Mouse (Mus musculus) left cerebral cortex, adult 18-20 months (tissue): ENCODE measurements around the gene Copg2. TPM values are rescaled to one million over a fixed set of nuclear protein-coding genes. Genes with fewer than 3 reads are reported as not detected.
"Not testable (repeated sequence)": the region's sequence is repeated elsewhere in the genome, so short reads cannot be mapped to it uniquely, and the experiment has no call there.

Source experiments
- DNase-seq, 2 experiments: peaks; one replicate each; pipeline ENCODE4 v3.0.0; 2021 to 2022; ENCODE audit warnings: low spot score in 2 of 2, mixed read lengths in 1 of 2
- total RNA-seq, 2 experiments: library from RNA; stranded (reverse); gene quantifications; 2 replicates each; pipeline ENCODE4 v1.2.3; 2021

The Copg2 gene
- total RNA-seq, 2 experiments from 2014 or later = 73.9 to 81.6 TPM

DNA sequence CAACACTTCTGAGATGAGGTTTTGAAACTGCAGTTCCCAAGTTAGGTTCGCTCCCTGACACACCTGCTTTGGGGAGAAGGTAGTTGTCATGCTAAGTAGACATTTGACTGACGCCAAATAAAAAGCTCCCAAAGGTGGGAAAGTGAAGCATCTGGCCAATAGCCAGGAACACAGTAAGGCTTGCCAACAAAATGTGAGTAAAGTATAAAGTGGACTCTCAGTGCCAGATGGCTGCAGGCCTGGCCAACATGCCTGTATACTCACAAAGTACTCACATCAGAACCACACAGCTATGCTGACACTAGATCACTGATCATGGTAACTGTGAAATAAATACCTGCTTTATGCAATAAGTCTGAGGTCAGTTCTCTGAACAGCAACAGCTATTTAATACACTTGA, 46.8 kb downstream of the Copg2 start:
- no peak for DNase-seq

DNA sequence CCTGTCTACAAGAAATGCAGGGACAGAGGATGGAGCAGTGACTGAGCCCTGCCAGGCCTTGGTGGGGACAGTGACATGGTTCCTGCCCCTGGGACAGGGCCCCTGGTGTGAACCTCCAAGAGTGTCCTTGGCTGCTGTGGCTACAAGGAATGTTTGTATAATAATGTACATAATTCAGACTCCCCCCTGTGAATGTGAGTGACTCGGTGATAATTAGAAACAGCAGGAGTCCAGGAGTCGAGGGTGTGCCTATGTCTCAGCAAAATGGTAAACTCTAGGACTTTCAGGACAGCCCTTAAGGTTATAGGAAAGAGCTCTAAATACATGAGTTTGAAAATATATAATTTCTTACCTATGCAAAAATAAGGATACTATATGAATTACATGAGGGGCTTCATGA, 64.4 kb downstream of the Copg2 start:
- DNase-seq = no peak

DNA sequence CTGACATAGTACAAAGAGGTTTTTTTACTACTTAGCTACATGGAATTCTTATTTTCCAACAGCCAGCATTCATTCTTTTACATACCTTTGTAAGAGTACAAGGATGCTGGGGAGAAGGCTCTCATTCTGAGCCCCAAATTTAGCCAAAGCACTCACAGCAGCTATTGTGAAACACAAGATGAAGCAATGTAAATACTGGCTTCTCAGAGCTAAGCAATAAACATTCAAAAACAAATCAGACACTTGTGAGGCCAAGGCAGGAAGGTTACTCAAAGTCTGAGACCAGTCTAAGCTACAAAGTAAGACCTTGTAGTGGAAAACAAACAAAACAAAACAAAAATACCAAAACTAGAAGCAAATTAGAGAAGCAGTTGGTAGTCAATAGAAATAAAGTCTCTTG, 83.0 kb downstream of the Copg2 start:
- DNase-seq = no peak

DNA sequence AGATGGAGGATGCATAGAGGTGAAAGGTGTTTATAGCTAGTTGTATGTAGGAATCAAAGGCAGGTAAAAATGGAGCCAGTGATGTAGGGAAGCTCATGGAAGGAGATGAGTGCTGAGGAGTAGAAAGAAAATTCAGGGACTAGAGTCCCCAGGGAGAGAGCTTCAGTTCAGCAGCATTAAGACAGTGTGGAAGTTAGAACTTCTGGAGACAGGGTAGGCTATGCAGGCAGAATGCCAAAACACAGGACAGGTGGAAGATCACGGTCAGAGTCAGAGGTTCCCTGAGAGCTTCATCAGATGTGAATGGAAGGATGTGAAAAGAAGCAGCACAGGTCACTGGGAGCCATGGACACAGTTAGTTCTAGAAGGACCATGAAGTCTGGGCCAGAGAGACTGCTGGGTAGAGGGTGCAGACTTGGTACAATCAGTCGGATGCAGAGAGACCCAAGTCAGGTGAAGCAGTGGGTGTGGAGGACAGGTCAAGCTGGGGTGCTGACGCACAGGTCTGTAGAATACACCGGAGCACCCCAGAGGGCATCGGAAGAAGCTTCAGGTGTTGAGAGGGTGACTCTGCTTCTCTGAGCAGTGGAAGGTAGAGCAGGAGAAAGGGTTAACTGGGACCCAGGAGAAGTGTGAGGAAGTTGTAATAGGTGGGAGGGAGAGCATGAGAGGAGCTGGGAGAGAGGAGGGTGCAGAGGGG, 91.4 kb downstream of the Copg2 start:
- DNase-seq = peak in 1 of 2 experiments; percentile 16

DNA sequence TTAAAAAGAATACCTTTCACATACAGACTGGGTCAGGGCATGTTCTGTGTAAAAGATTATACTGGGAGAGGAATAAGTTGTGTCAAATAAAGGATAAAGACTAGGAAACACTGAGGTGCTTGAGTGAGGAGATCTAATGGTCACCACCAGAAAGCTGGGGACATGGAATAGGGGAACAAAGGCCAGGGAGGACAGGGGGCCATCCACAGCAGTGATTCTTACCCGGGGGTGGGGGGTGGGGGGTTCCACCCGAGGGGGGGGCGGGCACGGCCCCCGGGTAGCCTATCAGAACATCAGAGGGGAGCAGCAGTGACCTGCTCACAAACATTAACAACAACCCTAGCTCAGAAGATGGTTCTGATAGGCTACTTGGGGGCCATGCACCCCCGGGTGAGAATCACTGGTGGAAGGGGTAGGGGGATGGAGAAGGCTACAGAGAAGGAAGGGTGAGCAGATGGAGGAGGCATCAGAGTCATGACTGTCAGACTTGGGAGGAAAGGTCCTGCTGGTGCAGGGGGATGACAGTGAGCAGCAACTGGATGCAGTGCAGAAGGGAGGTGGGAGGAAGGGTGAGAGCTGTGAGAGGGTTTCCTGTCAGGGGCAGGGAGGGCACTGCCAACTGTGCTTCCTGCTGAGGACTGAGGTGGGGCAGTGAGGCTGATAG, 92.1 kb downstream of the Copg2 start:
- DNase-seq = peak; percentile 28 to 46

DNA sequence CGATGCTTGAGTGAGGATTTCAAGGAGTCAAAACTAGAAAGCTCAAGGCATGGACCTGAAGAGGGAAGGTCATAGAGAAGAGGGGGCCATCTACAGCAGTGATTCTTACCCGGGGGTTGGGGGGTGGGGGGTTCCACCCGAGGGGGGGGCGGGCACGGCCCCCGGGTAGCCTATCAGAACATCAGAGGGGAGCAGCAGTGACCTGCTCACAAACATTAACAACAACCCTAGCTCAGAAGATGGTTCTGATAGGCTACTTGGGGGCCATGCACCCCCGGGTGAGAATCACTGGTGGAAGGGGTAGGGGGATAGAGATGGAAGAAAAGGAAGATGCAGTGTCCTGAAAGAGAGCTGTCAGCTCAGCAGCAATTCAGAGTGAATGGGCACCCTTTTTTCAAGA, 93.7 kb downstream of the Copg2 start:
- not testable (repeated sequence) for DNase-seq

DNA sequence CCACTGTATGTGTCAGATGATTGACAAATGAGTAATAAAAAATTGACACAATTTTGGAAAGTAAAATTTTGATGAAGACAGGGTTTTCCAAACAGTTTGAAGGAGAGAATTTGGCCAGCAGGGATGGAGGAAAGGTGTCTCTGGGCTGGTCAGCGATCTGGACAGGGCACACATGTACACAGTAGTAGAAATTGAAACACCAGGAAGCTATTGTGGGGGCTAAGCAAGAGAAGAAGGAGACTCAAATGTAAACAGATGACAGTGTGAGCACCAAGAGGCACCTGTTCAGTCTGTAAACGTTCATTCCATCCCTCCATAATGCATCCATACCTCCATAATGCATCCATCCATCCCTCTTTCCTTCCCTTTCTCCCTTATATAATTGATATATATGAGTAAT, 145.4 kb downstream of the Copg2 start:
- DNase-seq = no peak

DNA sequence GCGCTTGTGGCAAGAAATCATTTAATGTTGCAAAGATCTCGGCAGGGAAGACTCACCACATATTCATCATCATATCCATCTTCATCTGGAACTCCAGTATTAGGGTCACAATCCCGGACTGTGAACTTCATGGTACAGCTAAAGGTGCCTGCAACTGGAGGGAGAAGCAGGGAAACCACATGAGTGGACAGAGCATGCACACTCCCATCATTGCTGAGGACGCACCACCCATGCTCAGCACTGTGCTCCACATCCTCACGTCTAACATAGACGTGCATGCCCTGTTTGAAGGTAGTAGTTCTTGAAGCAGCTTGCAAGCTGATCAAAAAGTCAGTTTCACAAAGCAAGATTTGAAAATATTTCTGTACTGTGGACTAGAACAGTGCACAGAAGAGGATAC, 146.1 kb downstream of the Copg2 start:
- no peak for DNase-seq

DNA sequence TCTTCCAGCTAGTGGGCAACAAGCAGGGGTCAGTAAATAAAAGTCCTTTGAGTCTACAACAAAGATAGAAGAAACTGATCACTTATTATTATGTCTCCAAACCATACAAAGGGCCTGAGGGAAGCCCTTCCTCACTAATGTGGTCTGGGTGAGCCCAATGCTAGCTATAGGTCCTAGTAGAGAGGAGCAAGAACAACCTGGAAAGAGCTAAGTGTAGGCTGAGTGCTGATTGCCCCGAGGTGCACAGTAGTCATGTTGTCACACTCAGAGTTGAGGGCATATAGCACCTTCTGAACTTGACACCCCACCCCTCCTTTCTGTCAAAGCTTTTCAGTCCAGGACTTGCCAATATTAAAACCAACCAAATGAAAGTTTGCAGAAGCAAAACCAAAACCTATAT, 146.7 kb downstream of the Copg2 start:
- DNase-seq = no peak

DNA sequence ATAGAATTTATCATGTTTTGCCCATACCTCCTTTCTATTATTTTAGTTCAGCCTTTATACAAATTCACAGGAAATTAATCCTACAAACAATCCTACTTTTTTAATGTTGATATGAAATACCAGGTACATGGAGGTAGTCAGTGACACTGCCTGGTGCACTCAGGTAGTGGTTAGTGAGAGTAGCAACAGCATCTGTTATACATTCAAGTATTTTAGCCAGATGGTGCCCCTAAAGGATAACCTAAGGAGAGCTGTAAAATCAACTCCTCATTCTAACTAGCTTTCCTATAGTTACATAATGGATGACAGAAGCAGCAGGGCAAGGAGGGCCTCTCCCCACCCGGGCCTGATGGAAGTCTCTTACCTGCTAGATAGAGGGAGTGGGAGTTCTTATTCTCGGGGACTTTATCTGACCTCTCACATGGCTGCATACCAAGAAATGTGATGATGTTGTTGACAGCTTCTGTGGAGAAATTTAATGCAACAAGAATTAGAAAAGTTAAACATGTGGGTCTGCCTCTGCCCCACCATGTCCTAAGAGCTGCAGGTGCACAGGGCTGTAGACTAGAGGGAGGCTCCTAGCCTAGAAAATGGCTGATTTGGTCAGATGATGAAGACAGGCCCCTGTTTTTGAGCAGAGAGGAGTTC, 147.4 kb downstream of the Copg2 start:
- no peak for DNase-seq

DNA sequence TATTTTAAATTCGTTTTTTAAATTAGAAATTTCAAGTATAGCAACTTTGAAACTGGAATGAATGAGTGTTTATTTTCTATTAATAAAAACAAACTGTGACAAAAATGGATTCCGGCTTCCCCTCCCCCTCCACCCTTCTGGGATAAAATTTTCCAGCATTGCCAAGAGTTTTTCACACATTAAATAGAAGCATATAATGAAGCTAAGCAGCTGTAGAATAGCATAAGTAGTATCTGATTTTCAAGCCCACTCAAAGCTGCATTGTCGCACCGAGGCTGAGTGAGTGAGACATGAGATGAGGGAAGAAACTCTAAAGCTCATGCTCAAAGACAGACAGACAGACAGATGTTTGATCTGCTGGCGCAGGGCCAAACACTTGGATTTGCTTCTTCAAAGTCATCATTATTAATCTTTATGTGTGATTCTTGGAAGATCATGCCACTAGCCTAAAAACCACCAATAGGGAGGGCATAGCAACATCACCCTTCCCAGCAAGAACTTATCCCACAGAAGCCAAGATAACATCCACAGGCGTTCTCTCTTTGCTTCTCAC, 148.2 kb downstream of the Copg2 start:
- no peak for DNase-seq

DNA sequence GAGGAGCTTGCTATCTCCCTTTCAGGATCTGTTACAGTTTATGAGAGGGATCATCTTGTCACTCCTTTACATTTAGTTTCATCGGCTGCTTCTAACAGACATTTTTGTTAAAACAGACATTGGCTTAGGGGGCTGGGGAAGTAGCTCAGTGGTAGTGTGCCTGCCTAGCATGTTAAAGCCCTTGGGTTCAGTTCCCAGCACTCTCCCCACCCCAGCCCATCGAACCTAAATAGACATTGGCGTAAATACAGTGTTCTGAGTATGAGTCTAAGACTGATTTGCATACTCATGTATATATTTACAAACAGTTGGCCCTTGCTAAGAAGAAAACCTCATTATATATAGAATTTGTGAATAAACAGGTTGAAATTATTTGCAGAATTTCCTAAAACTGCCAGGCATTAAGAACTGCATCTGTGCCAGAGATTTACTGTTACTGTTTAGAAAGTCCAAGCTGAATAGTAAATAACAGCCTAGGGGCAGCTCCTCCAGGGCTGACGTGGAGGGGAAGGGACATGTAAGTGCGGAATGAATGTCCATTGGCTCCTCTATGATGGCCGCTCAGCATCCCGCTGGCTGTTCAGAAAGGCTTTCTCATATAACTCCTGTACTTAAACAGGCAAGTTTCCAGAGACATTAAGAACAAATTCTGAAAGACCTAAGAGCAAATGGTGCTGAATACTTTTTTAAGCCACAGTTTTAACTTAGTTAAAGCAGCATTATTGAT, 148.8 kb downstream of the Copg2 start:
- no peak for DNase-seq

DNA sequence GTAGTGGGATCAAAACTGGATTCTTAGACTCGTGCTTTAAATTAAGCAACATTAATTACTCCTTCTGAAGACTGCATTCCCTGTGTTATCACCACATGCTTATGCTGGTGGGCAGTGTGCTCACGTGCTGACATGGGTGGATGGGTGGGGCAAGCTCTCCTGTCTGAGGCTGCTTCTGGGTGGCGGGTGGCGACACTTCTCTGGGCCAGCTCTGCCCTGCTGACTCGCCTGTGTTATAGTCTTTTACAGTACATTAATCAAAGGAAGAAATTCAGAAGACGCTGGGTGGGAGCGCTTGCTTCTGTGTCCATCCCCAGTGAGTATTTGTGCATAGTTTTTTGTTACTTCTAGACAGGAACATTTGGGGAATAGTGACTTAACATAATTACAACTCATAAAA, 151.0 kb downstream of the Copg2 start:
- DNase-seq = no peak

DNA sequence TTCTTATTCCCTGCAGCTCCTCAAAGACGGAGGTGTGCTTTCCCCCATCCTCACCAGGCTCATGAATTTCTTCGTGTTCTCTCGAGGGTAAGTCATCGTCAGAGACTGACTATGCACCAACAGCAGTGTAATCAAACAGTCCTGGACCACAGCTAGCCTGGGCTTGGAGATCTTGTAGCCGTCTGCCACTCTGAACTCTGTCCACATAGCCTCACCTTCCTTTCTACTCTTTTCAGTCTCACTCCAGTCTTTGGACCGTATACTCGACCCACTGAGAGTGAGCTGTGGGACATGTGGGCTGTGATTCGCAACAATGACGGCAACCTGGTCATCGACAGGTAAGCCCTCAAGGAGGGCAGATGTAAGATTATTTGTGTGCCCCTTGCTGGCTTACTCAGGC, 151.7 kb downstream of the Copg2 start:
- DNase-seq = no peak

DNA sequence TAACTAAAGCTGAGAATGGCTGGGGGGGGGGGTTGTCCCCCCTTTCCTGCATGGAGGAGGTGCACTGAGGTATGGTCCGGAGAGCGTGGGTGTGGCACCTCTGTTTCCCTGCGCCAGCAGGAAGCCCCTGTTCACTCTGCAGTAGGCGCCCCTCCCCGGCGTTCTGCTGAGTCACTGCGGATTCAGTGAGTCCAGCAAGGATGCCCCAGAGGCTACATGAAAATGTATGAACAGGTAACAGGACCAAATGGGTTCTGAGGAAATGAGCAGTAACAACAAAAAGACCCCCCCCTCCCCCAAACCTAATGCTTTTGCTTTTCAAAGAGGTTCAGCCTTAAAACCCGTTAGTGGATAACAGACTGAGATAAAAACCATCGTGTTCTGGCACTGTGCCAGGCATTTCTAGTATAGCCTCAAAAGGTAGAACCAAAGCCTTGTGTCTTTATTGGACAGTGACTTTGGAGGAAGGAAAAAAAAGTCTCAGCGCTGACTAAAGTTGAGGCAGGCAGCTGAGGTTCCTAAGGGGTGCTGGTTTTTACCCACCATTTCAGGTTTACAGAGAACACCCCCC, 157.3 kb downstream of the Copg2 start:
- DNase-seq = peak in 1 of 2 experiments; percentile 39

DNA sequence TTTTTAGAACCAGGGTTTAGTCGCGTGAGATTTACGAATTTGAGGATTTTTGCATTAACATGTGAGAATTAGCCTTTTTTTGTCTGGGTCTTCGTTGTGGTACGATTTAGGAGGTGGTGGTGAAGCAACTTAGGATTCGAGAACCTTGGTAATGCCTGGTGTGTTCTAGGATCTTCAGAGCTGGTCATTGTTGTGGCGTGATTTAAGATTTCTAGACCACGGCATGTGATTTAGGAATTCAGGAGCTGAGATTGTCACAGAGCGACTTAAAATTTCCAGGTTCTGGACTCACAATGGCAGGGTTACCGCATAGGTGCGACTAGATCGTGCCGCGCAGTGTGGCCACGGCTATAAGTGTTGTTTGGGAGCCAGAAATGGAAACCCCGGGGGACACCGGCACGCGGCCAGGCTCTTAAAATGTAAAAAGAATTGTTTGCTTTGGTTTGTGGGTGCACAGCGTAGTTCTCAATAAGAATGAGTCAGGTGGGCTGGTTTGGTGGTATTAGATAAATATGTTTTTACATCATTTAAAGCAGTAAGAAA, 158.1 kb downstream of the Copg2 start:
- no peak for DNase-seq

DNA sequence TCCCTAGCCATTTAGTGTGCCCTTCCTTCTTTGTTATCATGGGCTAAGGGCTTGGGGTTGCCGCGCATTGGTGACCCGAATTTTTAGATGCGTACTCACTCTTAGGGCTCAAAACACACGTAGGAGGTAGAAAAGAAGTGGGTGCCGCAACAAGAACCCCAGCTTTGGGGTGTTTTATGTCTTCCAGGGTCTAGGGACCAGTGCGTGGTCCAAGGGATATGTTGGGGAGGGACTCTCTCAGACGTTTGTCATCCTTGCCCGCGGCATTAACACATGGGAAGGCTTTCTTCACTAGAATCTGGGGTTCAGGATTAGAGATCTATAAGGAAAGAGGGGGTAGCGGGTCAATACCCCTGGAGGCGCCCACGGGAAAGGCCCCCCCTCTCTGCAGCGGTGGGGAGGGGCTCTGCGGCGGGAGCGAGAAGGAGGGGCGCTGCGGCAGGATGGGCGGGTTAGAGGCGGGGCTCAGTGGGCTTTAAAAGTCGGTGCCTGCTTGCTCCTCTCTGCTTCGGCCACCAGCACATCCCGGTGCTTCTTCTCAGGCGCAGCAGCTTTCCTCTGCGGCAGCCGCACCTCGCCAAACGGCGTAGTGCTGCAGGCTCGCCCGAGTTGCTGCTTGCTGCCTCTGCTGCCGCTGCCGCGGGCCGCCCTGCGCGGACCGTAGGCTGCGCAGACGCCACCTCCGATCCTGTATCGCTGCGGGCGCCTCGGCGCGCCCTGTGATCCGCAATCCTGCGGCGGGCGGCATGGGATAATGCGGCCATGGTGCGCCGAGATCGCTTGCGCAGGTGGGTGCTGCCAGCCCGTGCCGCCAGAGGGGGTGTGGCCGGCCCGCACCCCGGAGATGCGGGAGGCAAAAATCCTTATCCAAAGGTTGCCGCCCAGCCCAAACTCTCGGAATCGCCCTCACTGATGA, 158.8 kb downstream of the Copg2 start:
- DNase-seq = peak; percentile 73 to 76

DNA sequence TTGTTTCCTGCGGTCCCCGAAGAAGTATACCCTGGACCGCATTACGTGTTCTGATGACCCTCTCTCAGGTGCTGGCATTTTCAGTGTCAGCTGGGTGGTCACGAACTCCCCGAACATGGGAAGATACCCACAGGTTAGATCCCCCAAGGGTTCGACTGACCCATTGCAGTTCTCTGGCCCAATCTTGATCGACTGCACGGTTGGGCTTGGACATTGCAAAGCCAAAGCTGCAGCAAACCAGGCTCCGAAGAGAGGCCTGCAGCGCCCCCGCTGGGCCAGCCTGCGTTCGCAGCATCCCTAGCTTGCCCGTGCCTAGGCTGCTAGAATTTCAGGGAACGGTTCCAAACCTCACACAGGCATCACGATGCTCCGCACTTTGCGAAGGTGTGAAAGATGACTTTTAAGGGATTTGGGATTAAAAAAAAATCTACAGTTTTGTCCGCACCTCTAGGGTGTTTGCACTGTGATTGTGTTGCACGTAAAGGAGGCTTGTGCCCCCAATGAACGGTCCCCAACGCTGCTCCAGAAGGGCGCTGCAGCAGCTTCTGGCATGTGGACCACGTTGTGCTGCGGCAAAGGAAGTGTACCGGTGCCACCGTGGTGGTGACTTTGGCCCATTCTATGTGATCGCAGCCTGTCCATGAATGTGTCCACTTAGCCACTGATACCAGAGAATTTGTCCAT, 159.6 kb downstream of the Copg2 start:
- DNase-seq = peak; percentile 60 to 70

DNA sequence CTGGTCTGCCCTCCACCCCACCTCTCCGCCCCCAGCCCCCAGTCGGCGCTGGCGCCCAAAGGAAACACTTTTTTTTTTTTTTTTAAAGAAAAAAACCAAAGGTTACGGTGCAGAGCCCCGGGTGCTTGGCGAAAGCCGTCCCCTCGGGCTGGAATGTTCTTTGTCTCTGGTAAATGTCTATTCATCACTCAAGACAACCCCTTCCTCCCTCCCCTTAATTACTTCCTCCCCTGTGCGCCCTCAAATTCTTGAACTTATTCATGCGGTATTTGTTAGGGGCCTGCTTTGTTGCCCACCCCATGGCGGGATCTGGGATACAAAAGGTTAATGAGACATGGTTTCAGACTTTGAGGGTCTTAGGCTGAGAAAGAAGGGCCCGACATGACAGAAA, 160.2 kb downstream of the Copg2 start:
- DNase-seq = no peak
